Mouse (Mus musculus): ENCODE data around the gene Map4k4. TPM values are rescaled to one million over a fixed set of nuclear protein-coding genes. Genes with fewer than 3 reads are reported as not detected.

Gene Map4k4
- polyA plus RNA-seq, 1 experiment from 2014 or later = 35.7 TPM

- Histone ChIP-seq H3K36me3 (no peaks in the 10 kb centered on the region), H3K4me1 (peaks cover 55% of the 10 kb centered on the region), H3K27ac (replicated peaks) (peak overlapping the region; percentile 99), H3K4me2 (peak overlapping the region; percentile 86), H3K4me3 (replicated peaks) (peak overlapping the region; percentile 94), H3K9me3 (replicated peaks) (no peaks in the 10 kb centered on the region), H3K9ac (replicated peaks) (peak overlapping the region; percentile 99), H3K27me3 (replicated peaks) (no peaks in the 10 kb centered on the region)
- WGBS = under 1% methylated on average over 26 of the region's 26 CpGs
- ATAC-seq (ENCODE audit: low FRiP score) = peak; percentile 16; the same call in 1 of the 2 replicates
These were observed 1.4 kb downstream of the Map4k4 start for GRCm38 (mm10) chr1:39901851-39902703.

DNA sequence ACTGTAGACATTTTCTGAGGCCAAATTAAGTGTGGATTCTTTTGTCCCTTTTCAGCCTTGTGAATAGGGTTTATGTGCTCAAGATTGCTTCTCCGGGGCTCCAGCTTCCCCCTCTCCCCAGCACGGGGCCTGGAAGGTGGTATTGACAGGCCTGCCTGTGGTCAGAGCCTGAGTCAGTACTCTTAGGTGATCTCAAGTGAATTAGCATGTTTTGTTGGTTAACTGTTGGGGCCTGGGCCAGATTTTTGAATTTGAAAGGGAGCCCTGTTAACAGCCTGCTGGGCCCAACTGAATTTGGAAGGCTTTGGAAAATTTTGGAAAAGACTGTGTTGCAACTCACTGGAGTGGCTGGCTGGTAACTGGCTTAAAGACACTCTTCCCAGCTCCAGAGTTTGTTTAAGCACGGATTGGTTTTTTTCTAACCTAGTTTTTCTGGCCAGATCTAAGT, 2.0 kb downstream of the Map4k4 start:
- no peaks in the 10 kb centered on the region for H3K9me3 ChIP-seq (replicated peaks)
- peak overlapping the region; percentile 99 for H3K9ac ChIP-seq (replicated peaks)
- no peak for ATAC-seq (ENCODE audit: low FRiP score)
- H3K4me2 ChIP-seq = peak overlapping the region; percentile 86
- no peaks in the 10 kb centered on the region for H3K27me3 ChIP-seq (replicated peaks)
- no peaks in the 10 kb centered on the region for H3K36me3 ChIP-seq
- WGBS = under 1% methylated on average over 3 of the region's 3 CpGs
- peak overlapping the region; percentile 94 for H3K4me3 ChIP-seq (replicated peaks)
- H3K27ac ChIP-seq (replicated peaks) = peak overlapping the region; percentile 99
- peaks cover 62% of the 10 kb centered on the region for H3K4me1 ChIP-seq

GRCm38 (mm10) chr1:39904720-39905119, 4.0 kb downstream of the Map4k4 start:
- Histone ChIP-seq H3K4me2 (peak overlapping the region; percentile 86), H3K4me1 (peaks cover 74% of the 10 kb centered on the region), H3K27ac (replicated peaks) (no peak overlapping the region), H3K4me3 (replicated peaks) (no peak overlapping the region), H3K36me3 (no peaks in the 10 kb centered on the region), H3K9ac (replicated peaks) (no peak overlapping the region), H3K9me3 (replicated peaks) (no peaks in the 10 kb centered on the region), H3K27me3 (replicated peaks) (no peaks in the 10 kb centered on the region)
- 87% methylated on average over 3 of the region's 3 CpGs for WGBS
- ATAC-seq (ENCODE audit: low FRiP score) = no peak

DNA sequence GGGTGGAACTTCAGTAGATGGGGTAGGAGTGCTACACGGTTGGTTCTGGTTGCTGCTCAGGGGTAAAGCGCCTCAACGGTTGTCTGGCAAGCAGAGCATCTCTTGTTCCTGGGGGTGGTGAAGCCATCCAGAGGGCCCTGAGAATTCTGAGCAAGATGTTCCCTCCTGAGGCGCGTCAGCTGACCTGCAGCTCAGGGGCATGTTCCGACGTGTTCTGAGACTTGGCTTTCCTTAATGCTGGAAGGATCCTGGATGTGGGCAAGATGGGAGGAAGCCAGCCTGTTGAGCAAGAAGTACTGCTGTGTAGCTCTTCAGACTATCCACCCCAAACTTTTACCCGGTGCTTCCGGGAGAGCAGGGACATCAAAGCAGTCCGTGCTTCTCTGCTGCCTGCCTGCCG, 6.2 kb downstream of the Map4k4 start:
- H3K4me3 ChIP-seq (replicated peaks) = no peak overlapping the region; the same call in 1 of the 2 replicates
- 58% methylated on average over 11 of the region's 11 CpGs for whole genome bisulfite sequencing
- no peak overlapping the region for H3K9ac ChIP-seq (replicated peaks)
- H3K27me3 ChIP-seq (replicated peaks) = no peaks in the 10 kb centered on the region
- peaks cover 90% of the 10 kb centered on the region for H3K4me1 ChIP-seq
- no peak for ATAC-seq (ENCODE audit: low FRiP score)
- no peaks in the 10 kb centered on the region for H3K9me3 ChIP-seq (replicated peaks)
- peaks cover 8% of the 10 kb centered on the region for H3K36me3 ChIP-seq
- H3K4me2 ChIP-seq = peak overlapping the region; percentile 1
- H3K27ac ChIP-seq (replicated peaks) = no peak overlapping the region

GRCm38 (mm10) chr1:39908976-39909375, 8.3 kb downstream of the Map4k4 start:
- Histone ChIP-seq H3K9ac (replicated peaks) (no peak overlapping the region), H3K27ac (replicated peaks) (no peak overlapping the region), H3K36me3 (peaks cover 8% of the 10 kb centered on the region), H3K4me1 (peaks cover 94% of the 10 kb centered on the region), H3K9me3 (replicated peaks) (no peaks in the 10 kb centered on the region), H3K27me3 (replicated peaks) (no peaks in the 10 kb centered on the region), H3K4me3 (replicated peaks) (no peak overlapping the region), H3K4me2 (no peak overlapping the region)
- no peak for ATAC-seq (ENCODE audit: low FRiP score)
- WGBS = 95% methylated on average over 2 of the region's 2 CpGs

GRCm38 (mm10) chr1:39911446-39911845, 10.7 kb downstream of the Map4k4 start:
- Histone ChIP-seq H3K9ac (replicated peaks) (no peak overlapping the region), H3K4me3 (replicated peaks) (no peak overlapping the region), H3K27me3 (replicated peaks) (no peaks in the 10 kb centered on the region), H3K4me1 (peaks cover 69% of the 10 kb centered on the region), H3K4me2 (no peak overlapping the region), H3K27ac (replicated peaks) (no peak overlapping the region), H3K36me3 (peaks cover 14% of the 10 kb centered on the region), H3K9me3 (replicated peaks) (no peaks in the 10 kb centered on the region)
- 66% methylated on average over 3 of the region's 3 CpGs for WGBS
- ATAC-seq (ENCODE audit: low FRiP score) = peak; percentile 17; the same call in 1 of the 2 replicates

DNA sequence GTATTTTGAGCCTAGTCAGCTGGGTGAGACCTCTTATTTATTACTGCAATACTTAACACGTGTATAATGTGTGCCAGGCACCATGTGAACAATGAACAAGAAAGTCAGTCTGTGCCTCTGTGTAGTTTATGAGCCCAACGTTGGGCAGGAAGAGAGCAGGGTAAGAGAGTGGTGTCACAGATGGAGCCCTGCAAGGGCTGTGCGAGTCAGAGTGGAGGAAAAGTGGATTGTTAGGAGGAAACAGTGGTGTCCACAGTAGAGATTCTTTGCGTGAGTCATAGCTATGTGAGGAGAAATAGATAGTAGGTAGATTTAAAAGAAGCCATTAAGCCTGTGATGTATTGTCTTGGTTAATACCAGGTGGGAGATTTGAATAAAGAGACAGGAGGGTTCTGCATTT, 12.5 kb downstream of the Map4k4 start:
- Histone ChIP-seq H3K4me2 (no peak overlapping the region), H3K27me3 (replicated peaks) (no peaks in the 10 kb centered on the region), H3K27ac (replicated peaks) (no peak overlapping the region), H3K9ac (replicated peaks) (no peak overlapping the region), H3K9me3 (replicated peaks) (no peaks in the 10 kb centered on the region), H3K36me3 (peaks cover 14% of the 10 kb centered on the region), H3K4me3 (replicated peaks) (no peak overlapping the region), H3K4me1 (peaks cover 64% of the 10 kb centered on the region)
- ATAC-seq (ENCODE audit: low FRiP score) = no peak
- 54% methylated on average over 4 of the region's 4 CpGs for WGBS

DNA sequence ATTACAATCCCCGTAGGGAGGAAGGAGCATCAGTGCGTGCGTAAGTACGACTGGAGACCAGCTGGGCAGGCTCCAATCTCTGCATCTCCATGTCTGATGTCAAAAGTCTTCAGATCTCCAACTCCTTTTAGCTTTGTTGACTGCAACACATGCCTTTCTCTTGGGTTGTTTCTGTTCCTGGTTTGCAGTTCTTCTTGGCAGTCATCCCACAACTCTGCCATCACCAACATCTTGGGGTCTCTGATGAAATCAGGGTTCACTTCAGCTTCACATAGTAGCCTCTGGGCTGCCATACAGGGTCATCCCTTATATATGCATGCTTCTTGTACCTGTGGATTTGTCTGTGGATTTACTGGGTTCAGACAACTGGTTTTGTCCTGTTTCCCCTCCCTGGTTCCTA, 15.4 kb downstream of the Map4k4 start:
- Histone ChIP-seq H3K4me3 (replicated peaks) (no peak overlapping the region), H3K9ac (replicated peaks) (no peak overlapping the region), H3K36me3 (peaks cover 6% of the 10 kb centered on the region), H3K27me3 (replicated peaks) (no peaks in the 10 kb centered on the region), H3K9me3 (replicated peaks) (no peaks in the 10 kb centered on the region), H3K4me2 (no peak overlapping the region), H3K4me1 (peaks cover 49% of the 10 kb centered on the region), H3K27ac (replicated peaks) (no peak overlapping the region)
- 72% methylated on average over 4 of the region's 4 CpGs for WGBS
- no peak for ATAC-seq (ENCODE audit: low FRiP score)

- H3K27me3 ChIP-seq (replicated peaks) = no peaks in the 10 kb centered on the region
- WGBS = 81% methylated on average over 13 of the region's 13 CpGs
- H3K4me1 ChIP-seq = peaks cover 51% of the 10 kb centered on the region
- H3K4me2 ChIP-seq = no peak overlapping the region
- no peak overlapping the region for H3K9ac ChIP-seq (replicated peaks)
- peaks cover 6% of the 10 kb centered on the region for H3K36me3 ChIP-seq
- no peak overlapping the region for H3K4me3 ChIP-seq (replicated peaks)
- peak; percentile 22; the same call in 1 of the 2 replicates for ATAC-seq (ENCODE audit: low FRiP score)
- H3K27ac ChIP-seq (replicated peaks) = 0 out of 2 replicates have a peak overlapping the region, but pooled peaks have one; percentile 7
- H3K9me3 ChIP-seq (replicated peaks) = no peaks in the 10 kb centered on the region
These were observed 17.3 kb downstream of the Map4k4 start for GRCm38 (mm10) chr1:39917855-39918516.

GRCm38 (mm10) chr1:39918517-39919115, 17.9 kb downstream of the Map4k4 start:
- Histone ChIP-seq H3K4me1 (peaks cover 51% of the 10 kb centered on the region), H3K9me3 (replicated peaks) (no peaks in the 10 kb centered on the region), H3K4me3 (replicated peaks) (no peak overlapping the region), H3K27me3 (replicated peaks) (no peaks in the 10 kb centered on the region), H3K9ac (replicated peaks) (no peak overlapping the region), H3K27ac (replicated peaks) (no peak overlapping the region), H3K4me2 (no peak overlapping the region), H3K36me3 (peaks cover 6% of the 10 kb centered on the region)
- ATAC-seq (ENCODE audit: low FRiP score) = no peak
- WGBS = 83% methylated on average over 7 of the region's 7 CpGs

- Histone ChIP-seq H3K9ac (replicated peaks) (no peak overlapping the region), H3K4me3 (replicated peaks) (no peak overlapping the region), H3K9me3 (replicated peaks) (no peaks in the 10 kb centered on the region), H3K36me3 (peaks cover 5% of the 10 kb centered on the region; the same call in 1 of the 2 replicates), H3K27me3 (replicated peaks) (no peaks in the 10 kb centered on the region), H3K4me2 (no peak overlapping the region), H3K4me1 (peaks cover 62% of the 10 kb centered on the region), H3K27ac (replicated peaks) (no peak overlapping the region)
- WGBS = 85% methylated on average over 2 of the region's 2 CpGs
- no peak for ATAC-seq (ENCODE audit: low FRiP score)
These were observed 19.9 kb downstream of the Map4k4 start for GRCm38 (mm10) chr1:39920616-39921015.

All from neural tube, embryonic 15.5 days (tissue).